Mouse (Mus musculus): Measurements from ENCODE around the gene Ube2cbp. TPM values are rescaled to one million over a fixed set of nuclear protein-coding genes. Genes with fewer than 3 reads are reported as not detected.

Gene Ube2cbp
- polyA plus RNA-seq, 1 experiment from 2014 or later: 6.9 TPM

DNA sequence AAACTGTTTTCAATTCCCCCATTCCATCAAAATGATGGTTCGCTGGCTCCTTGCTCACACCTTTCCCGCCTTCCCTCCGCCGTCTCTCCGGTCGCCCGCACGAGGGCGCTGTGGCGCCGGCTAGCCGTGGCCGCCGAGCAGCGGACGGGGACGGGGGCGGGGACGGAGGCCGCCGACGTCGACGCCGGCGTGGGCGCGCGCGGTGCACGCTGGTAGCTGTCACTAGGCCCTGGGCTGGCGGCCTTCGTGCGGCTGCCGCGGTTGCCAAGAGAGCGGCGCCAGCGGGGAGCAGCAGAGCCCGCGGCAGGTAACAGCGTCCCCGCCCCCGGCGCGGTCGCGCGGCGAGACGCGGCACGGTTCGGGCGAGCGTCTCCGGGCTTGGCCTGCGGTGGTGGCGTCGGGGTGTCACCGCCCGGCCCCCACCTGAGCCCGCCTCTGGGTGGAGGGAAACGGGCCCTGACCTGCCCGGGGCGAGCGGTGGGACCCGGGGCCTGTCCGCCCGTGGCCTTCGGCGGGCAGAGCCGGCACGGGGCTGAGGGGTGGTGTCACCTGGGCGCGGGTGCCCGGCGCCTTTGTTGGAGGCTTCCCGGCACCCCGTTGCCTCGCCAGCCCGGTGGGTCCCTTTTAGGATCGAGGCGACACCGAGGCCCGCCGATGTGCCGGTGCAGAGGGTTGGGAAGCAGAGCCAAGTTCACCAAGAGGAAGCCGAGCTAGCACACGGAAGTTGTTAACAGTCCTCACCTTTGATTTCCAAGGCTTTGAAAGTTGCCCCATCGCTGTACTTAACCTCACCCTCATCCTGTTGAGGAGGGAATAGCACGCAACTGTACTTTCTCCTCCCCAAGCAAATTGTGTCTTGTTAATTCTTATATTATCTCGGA lies 2.5 kb upstream of the Ube2cbp start, which contains the start of gene Dop1a:
TSS of gene Dop1a (plus strand) at position 165 of the 881 bp plus-strand sequence.
- ATAC-seq (ENCODE audit: low FRiP score, low read depth): peak; percentile 93
- WGBS: under 1% methylated on average over 91 of the region's 93 CpGs
- no peaks in the 10 kb centered on the region for H3K36me3 ChIP-seq

GRCm38 (mm10) chr9:86453626-86454025 lies 11.1 kb downstream of the Ube2cbp start:
- Histone ChIP-seq H3K4me1 (replicated peaks) (peaks cover 15% of the 10 kb centered on the region), H3K4me2 (no peak overlapping the region), H3K9ac (no peak overlapping the region), H3K27me3 (no peaks in the 10 kb centered on the region), H3K36me3 (no peaks in the 10 kb centered on the region), H3K27ac (replicated peaks) (no peak overlapping the region), H3K4me3 (no peak overlapping the region), H3K9me3 (no peaks in the 10 kb centered on the region)
- 86% methylated on average over 3 of the region's 3 CpGs for WGBS
- ATAC-seq (ENCODE audit: low FRiP score, low read depth): no peak

More for the DNA sequence above, 2.5 kb upstream of the Ube2cbp start, which contains the start of gene Dop1a:
- H3K9me3 ChIP-seq: no peaks in the 10 kb centered on the region
- no peaks in the 10 kb centered on the region for H3K27me3 ChIP-seq
- H3K4me3 ChIP-seq: peak within 1 kb of the TSS; percentile 96
- H3K27ac ChIP-seq (replicated peaks): peak within 1 kb of the TSS; percentile 86
- peaks cover 21% of the 10 kb centered on the region for H3K4me1 ChIP-seq (replicated peaks)
- peak within 1 kb of the TSS; percentile 67 for H3K4me2 ChIP-seq
- H3K9ac ChIP-seq: peak within 1 kb of the TSS; percentile 89

- peak overlapping the region; percentile 65 for H3K4me2 ChIP-seq
- peak overlapping the region; percentile 25; the same call in 1 of the 2 replicates for H3K9ac ChIP-seq
Observed at GRCm38 (mm10) chr9:86451617-86452016, 13.1 kb downstream of the Ube2cbp start.

DNA sequence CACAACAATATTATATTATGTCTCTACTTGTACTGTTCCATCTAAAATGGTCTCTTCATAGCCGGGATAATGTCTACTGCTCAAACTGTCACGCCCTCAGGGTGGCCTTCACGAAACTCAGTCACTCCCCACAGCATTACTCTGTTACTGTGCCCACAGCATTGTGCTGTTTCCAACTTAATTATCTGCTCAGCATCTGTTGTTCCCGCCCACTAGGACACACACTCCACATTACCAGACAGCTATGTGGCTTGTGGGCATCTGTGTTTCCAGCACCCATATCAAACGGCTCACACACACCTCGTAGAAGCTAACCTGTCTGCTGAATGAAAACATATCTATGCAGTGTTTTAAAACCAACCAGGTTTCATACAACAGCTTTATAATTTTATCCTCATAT lies 13.7 kb downstream of the Ube2cbp start:
- H3K4me1 ChIP-seq (replicated peaks): peaks cover 15% of the 10 kb centered on the region
- H3K36me3 ChIP-seq: no peaks in the 10 kb centered on the region
- peak overlapping the region; percentile 65; the same call in 1 of the 2 replicates for H3K4me2 ChIP-seq
- 0 out of 2 replicates have a peak overlapping the region, but pooled peaks have one; percentile 25 for H3K9ac ChIP-seq
- no peaks in the 10 kb centered on the region for H3K9me3 ChIP-seq
- 0 out of 2 replicates have a peak, but pooled peaks have one; percentile 24 for ATAC-seq (ENCODE audit: low FRiP score, low read depth)
- no peaks in the 10 kb centered on the region for H3K27me3 ChIP-seq
- WGBS: 35% methylated on average over 6 of the region's 6 CpGs
- H3K27ac ChIP-seq (replicated peaks): no peak overlapping the region
- H3K4me3 ChIP-seq: peak overlapping the region; percentile 28; the same call in 1 of the 2 replicates

More at GRCm38 (mm10) chr9:86451617-86452016, 13.1 kb downstream of the Ube2cbp start:
- Histone ChIP-seq H3K27ac (replicated peaks) (no peak overlapping the region), H3K4me1 (replicated peaks) (peaks cover 15% of the 10 kb centered on the region), H3K36me3 (no peaks in the 10 kb centered on the region), H3K27me3 (no peaks in the 10 kb centered on the region), H3K9me3 (no peaks in the 10 kb centered on the region), H3K4me3 (peak overlapping the region; percentile 28)
- WGBS: under 1% methylated on average over 13 of the region's 13 CpGs
- ATAC-seq (ENCODE audit: low FRiP score, low read depth): peak; percentile 83

- H3K4me1 ChIP-seq (replicated peaks): peaks cover 15% of the 10 kb centered on the region
- no peak overlapping the region for H3K4me3 ChIP-seq
- WGBS: 9% methylated on average over 11 of the region's 11 CpGs
- H3K27me3 ChIP-seq: no peaks in the 10 kb centered on the region
- H3K27ac ChIP-seq (replicated peaks): no peak overlapping the region
- H3K9me3 ChIP-seq: no peaks in the 10 kb centered on the region
- H3K9ac ChIP-seq: no peak overlapping the region
- H3K36me3 ChIP-seq: no peaks in the 10 kb centered on the region
- H3K4me2 ChIP-seq: peak overlapping the region; percentile 36; the same call in 1 of the 2 replicates
- peak; percentile 65 for ATAC-seq (ENCODE audit: low FRiP score, low read depth)
Observed at GRCm38 (mm10) chr9:86449581-86449980, 15.2 kb downstream of the Ube2cbp start.

DNA sequence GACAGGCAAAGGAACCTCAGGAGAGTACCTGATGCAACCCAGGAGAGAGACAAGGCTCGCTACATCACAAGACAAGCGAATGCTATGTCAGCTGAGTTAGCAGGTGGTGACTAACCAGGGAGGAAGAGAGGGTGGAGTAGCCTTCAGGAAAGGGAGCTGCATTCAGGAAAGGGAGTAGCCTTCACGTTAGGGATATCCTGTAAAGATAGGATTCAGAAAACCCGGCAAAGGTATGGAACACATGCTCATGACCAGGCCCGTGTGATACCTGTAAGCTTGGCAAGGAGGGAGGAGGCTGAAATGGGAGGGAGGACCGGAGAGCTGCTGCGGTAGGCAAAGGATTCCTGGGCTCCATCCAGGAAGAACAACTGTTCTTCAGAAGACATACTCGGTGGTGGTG lies 17.3 kb downstream of the Ube2cbp start:
- H3K27ac ChIP-seq (replicated peaks): no peak overlapping the region
- no peaks in the 10 kb centered on the region for H3K9me3 ChIP-seq
- H3K27me3 ChIP-seq: no peaks in the 10 kb centered on the region
- H3K9ac ChIP-seq: no peak overlapping the region
- H3K4me1 ChIP-seq (replicated peaks): peaks cover 15% of the 10 kb centered on the region
- H3K4me2 ChIP-seq: no peak overlapping the region
- WGBS: 87% methylated on average over 8 of the region's 8 CpGs
- ATAC-seq (ENCODE audit: low FRiP score, low read depth): no peak
- no peaks in the 10 kb centered on the region for H3K36me3 ChIP-seq
- no peak overlapping the region for H3K4me3 ChIP-seq

DNA sequence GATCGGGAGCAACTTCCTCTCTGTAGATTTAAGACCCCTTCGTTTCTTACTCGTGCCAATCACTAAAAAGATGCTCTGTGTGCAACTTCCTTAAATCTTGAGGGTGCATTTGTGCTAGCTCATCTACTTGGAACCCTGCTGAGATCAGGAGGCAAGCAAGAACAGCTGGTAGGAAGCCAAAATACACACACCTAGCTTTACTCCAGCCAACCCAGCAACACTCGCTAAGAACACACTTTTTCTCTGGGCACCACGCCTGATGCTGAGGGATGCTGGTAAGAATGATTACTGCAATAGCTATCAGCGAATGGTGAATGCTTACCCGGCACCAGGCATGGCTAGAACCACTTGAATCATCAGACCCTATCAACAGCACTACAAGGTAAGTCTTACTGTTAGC lies 17.9 kb downstream of the Ube2cbp start:
- Histone ChIP-seq H3K4me1 (replicated peaks) (peaks cover 15% of the 10 kb centered on the region), H3K27ac (replicated peaks) (no peak overlapping the region), H3K9me3 (no peaks in the 10 kb centered on the region), H3K27me3 (no peaks in the 10 kb centered on the region), H3K4me3 (no peak overlapping the region), H3K36me3 (no peaks in the 10 kb centered on the region), H3K4me2 (no peak overlapping the region), H3K9ac (no peak overlapping the region)
- 85% methylated on average over 7 of the region's 7 CpGs for WGBS
- ATAC-seq (ENCODE audit: low FRiP score, low read depth): no peak

- H3K9ac ChIP-seq: no peak overlapping the region
- H3K4me1 ChIP-seq (replicated peaks): no peaks in the 10 kb centered on the region
- no peak overlapping the region for H3K27ac ChIP-seq (replicated peaks)
- H3K4me2 ChIP-seq: no peak overlapping the region
- H3K36me3 ChIP-seq: no peaks in the 10 kb centered on the region
- no peaks in the 10 kb centered on the region for H3K9me3 ChIP-seq
- WGBS: 73% methylated on average over 4 of the region's 4 CpGs
- ATAC-seq (ENCODE audit: low FRiP score, low read depth): no peak
- no peaks in the 10 kb centered on the region for H3K27me3 ChIP-seq
- H3K4me3 ChIP-seq: no peak overlapping the region
Observed at GRCm38 (mm10) chr9:86442248-86442647, 22.5 kb downstream of the Ube2cbp start.

DNA sequence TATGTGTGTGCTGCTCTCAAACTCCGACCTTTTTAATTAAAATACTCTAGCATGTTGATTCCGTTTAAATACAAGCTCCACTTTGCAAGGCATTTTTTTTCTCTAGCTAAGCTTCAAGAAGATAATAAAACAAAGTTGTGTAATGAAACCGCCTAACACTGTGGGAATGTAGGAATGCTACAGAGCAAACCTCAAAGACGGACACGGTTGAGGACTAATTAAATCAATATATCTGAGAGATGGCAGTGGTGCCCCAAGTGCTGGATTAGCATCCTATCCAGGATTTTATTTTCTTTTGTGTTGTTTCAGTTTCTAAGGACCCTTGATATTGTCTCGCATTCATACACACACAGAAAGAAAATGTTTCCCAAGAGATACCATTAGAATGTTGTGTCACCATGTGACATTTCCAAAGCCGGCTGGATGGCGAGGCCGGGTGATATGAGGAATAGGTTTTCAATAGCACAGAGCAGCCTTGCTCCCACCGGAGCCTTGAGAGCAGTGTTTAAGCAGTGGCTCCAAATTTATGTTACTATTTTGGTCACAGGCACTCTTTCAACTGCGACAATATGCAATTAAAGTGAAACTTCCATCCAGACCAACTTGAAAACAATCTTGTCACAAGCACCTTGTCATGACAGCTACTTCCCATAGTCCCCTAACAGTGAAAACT lies 26.3 kb downstream of the Ube2cbp start:
- H3K4me1 ChIP-seq (replicated peaks): no peaks in the 10 kb centered on the region
- 51% methylated on average over 11 of the region's 11 CpGs for WGBS
- H3K27me3 ChIP-seq: no peaks in the 10 kb centered on the region
- ATAC-seq (ENCODE audit: low FRiP score, low read depth): no peak
- H3K9me3 ChIP-seq: no peaks in the 10 kb centered on the region
- H3K36me3 ChIP-seq: no peaks in the 10 kb centered on the region
- H3K9ac ChIP-seq: no peak overlapping the region
- no peak overlapping the region for H3K4me3 ChIP-seq
- H3K4me2 ChIP-seq: no peak overlapping the region
- H3K27ac ChIP-seq (replicated peaks): no peak overlapping the region

DNA sequence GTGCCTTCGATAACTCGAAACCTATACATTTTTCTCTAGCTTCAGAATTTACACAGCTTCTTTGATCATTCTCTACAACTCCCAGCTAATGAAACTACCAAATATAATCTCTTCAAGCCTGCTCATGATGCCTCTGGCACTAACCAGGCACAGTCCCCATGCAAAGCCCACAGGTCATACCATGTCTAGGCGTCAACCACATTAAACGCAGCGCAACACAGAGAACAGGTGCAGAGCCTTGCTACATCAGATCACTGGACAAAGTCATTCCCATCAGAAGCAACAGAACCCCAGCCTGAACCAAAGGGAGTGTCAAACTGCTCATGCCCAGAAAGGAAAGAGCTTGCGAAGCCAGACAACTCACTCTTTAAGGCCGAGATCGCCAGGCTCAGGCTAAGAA lies 28.1 kb downstream of the Ube2cbp start:
- Histone ChIP-seq H3K4me2 (no peak overlapping the region), H3K27ac (replicated peaks) (no peak overlapping the region), H3K27me3 (no peaks in the 10 kb centered on the region)

GRCm38 (mm10) chr9:86435510-86435909 lies 29.2 kb downstream of the Ube2cbp start:
- WGBS: 96% methylated on average over 3 of the region's 3 CpGs
- no peaks in the 10 kb centered on the region for H3K9me3 ChIP-seq
- no peak overlapping the region for H3K9ac ChIP-seq
- no peak overlapping the region for H3K27ac ChIP-seq (replicated peaks)
- no peak for ATAC-seq (ENCODE audit: low FRiP score, low read depth)
- H3K27me3 ChIP-seq: no peaks in the 10 kb centered on the region
- H3K4me3 ChIP-seq: no peak overlapping the region
- H3K4me2 ChIP-seq: no peak overlapping the region
- no peaks in the 10 kb centered on the region for H3K36me3 ChIP-seq
- no peaks in the 10 kb centered on the region for H3K4me1 ChIP-seq (replicated peaks)

More for the DNA sequence above, 28.1 kb downstream of the Ube2cbp start:
- H3K36me3 ChIP-seq: no peaks in the 10 kb centered on the region
- H3K4me3 ChIP-seq: no peak overlapping the region
- ATAC-seq (ENCODE audit: low FRiP score, low read depth): no peak
- no peaks in the 10 kb centered on the region for H3K4me1 ChIP-seq (replicated peaks)
- no peaks in the 10 kb centered on the region for H3K9me3 ChIP-seq
- WGBS: 94% methylated on average over 8 of the region's 8 CpGs
- H3K9ac ChIP-seq: no peak overlapping the region

DNA sequence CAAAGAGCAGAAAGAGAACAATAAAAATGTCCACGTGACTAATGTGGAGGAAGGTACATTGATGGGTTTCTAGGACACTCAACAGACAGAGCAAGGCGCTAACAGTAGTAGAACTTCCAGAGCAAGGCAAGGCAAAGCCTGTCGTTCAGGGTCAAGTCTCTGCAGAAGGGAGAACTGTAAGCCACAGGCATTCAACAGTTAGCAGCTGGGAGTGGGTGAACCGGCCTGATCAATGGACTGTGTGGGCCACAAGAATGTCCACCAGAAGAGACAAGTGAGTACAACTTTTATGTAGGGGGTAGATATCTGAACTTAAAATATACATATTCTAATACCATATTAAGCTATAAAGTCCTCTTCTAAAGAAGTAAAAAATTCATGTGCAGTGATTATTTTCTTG lies 41.4 kb downstream of the Ube2cbp start:
- Histone ChIP-seq H3K36me3 (no peaks in the 10 kb centered on the region), H3K4me2 (no peak overlapping the region), H3K27me3 (no peaks in the 10 kb centered on the region), H3K4me3 (no peak overlapping the region), H3K4me1 (replicated peaks) (no peaks in the 10 kb centered on the region), H3K27ac (replicated peaks) (no peak overlapping the region), H3K9me3 (no peaks in the 10 kb centered on the region), H3K9ac (no peak overlapping the region)
- 85% methylated on average over 4 of the region's 4 CpGs for WGBS
- no peak for ATAC-seq (ENCODE audit: low FRiP score, low read depth)
